Mouse (Mus musculus) small intestine, adult 2 months (tissue): Measurements from ENCODE around the gene Pnkp.
"Not testable (repeated sequence)": the region's sequence is repeated elsewhere in the genome, so short reads cannot be mapped to it uniquely, and the experiment has no call there.

Experiments
- CTCF ChIP-seq: fragments of 200-500 bp; IDR thresholded peaks from 2 replicates; pipeline ENCODE4 v1.5.1; 2012; ENCODE audit warnings: low read depth, mild to moderate bottlenecking, control low read depth, inconsistent platforms, low read length, moderate library complexity, mixed read lengths; ENCODE audit not compliant: insufficient replicate concordance, insufficient read length; ENCODE audit errors: extremely low read depth
- POLR2A ChIP-seq: fragments of 200-500 bp; IDR thresholded peaks from 2 replicates; pipeline ENCODE4 v1.6.1; 2012; ENCODE audit warnings: low read depth, mild to moderate bottlenecking, control low read depth, inconsistent platforms, low read length, moderate library complexity

GRCm38 (mm10) chr7:44871774-44872173 lies 14.8 kb downstream of the Pnkp start:
- not testable (repeated sequence) for TF ChIP-seq CTCF, POLR2A
